Mouse (Mus musculus): ENCODE results near the gene Ube2r2. TPM values are rescaled to one million over a fixed set of nuclear protein-coding genes. Genes with fewer than 3 reads are reported as not detected.

The Ube2r2 gene
- total RNA-seq, 2 experiments from 2014 or later, result 91.3 to 93.6 TPM

Other genes with a start within 250 kb of the Ube2r2 start
- gene Spink4, start 215.7 kb upstream of the Ube2r2 start, total RNA-seq (2021), result not detected
- 100 to 1,000 TPM; 167 to 168 TPM for gene Bag1, start 187.4 kb upstream of the Ube2r2 start, total RNA-seq (2021)
- 10 to 100 TPM; 66.9 to 71.9 TPM for gene Chmp5, start 187.3 kb upstream of the Ube2r2 start, total RNA-seq (2021)
- gene Nfx1, start 164.8 kb upstream of the Ube2r2 start, total RNA-seq (2021), result 10 to 100 TPM; 58.8 to 59.4 TPM
- gene Aqp7, start 87.6 kb upstream of the Ube2r2 start, total RNA-seq (2021), result not detected
- gene Aqp3, start 37.6 kb upstream of the Ube2r2 start, total RNA-seq (2021), result not detected
- 10 to 100 TPM; 83.6 to 88.4 TPM for gene Nol6, start 11.3 kb upstream of the Ube2r2 start, total RNA-seq (2021)
- 10 to 100 TPM; 54.4 to 58.1 TPM for gene Ubap2, start 139.4 kb downstream of the Ube2r2 start, total RNA-seq (2021)
- gene Dcaf12, start 179.1 kb downstream of the Ube2r2 start, total RNA-seq (2021), result 10 to 100 TPM; 55.2 to 55.6 TPM
- 10 to 100 TPM; 41.6 to 42.7 TPM for gene Ubap1, start 213.3 kb downstream of the Ube2r2 start, total RNA-seq (2021)